Mouse (Mus musculus) layer of hippocampus, adult 18-20 months (tissue): ENCODE measurements at regions not wholly inside any gene's neighbourhood (a gene's known extent, or its start where the extent isn't known, plus 50 kb on each side); places are given as distances from the start of the nearest gene placed in this dataset.

Experiments
- DNase-seq, 2 experiments: peaks; one replicate each; pipeline ENCODE4 v3.0.0; 2022; ENCODE audit warnings: low spot score in 2 of 2

DNA sequence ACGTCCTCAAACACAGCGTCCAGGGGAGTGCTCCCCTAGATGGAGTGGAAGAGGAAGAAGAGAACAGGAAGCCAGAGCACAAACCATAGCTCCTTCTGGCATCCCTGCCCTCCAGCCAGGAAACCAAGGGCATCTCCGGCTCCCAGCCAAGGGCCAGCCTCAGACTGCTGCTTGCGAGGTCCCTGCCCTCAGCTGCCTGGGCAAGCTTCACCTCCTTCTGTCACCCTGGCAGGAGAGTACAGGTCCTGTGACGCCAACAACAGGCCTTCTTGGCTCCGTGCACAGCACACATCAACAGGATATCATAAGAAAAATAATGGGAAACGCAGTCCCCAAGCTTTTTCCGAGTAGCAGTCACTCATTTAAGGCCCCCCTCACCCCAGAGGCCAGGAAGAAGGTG is 212.9 kb upstream of the Mocs1 start:
- DNase-seq: no peak

DNA sequence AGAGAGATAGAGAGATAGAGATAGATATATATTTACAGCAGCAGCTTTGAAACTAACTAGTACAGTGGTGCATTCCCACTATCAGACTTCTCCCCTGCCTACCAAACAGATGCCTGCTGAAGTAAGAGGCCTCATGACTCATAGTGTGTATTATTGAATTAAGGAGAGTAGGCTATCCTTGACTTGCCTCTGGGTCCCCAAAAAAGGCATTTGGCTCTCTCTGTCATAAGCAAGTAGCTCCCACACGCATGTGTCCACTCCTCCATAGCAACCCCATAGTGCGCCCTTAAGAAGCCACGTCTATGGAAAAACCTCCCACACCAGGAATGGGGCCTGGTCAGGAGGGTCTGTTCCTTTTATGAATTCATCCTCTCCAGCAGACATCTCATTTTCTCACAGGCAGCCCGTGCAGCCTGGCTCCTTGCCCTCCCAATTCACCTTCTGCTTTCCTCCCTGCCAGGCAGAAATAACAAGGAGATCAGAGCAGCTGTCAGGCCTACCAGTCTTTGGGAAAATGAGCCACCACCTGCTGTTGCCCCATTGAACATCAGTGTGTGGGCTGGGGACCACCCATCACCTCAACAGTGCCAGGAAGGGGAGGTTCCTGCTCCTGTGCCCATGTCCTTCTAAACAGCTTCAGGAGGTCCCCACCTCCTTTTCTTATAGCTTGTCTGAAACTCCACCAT is 208.5 kb upstream of the Mocs1 start:
- DNase-seq: peak; percentile 54 to 84

DNA sequence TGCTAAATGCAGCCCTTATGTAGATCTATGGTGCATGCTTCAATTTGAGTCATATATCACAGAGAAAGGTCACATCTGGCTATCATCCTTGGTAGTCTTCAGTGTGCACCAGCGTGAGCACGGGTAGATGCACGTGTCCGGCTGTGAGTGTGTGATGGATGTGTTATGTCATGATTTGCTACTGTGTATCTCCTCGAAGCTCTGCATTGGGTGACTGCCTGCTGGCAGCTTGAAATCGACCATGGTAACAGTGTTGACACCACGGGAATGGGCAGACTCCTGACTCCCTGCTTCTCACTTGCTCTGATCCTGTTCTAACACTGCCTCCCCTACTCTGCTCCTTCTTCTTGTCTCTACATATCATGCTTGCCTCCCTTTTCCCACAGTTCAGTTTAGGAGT is 204.9 kb upstream of the Mocs1 start:
- DNase-seq: no peak

DNA sequence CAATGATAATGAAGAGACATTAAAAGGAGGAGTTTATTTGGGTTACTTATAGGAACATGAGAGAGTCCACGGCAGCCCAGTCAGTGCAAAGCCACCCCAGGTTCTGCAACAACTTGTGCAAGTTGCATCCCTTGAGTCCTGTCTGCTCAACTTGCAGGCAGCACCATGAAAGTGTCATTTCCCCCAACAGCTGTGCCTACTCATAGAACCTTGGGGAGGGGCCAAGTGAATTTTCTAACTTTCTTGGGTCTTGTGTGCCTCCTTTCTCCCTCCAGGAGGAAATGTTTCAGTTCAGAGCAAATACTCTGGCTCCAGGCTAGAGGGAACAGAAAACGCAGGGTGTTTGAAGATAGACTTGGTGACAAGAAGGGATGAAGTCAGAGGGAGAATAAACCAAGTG is 204.5 kb upstream of the Mocs1 start:
- DNase-seq: no peak

DNA sequence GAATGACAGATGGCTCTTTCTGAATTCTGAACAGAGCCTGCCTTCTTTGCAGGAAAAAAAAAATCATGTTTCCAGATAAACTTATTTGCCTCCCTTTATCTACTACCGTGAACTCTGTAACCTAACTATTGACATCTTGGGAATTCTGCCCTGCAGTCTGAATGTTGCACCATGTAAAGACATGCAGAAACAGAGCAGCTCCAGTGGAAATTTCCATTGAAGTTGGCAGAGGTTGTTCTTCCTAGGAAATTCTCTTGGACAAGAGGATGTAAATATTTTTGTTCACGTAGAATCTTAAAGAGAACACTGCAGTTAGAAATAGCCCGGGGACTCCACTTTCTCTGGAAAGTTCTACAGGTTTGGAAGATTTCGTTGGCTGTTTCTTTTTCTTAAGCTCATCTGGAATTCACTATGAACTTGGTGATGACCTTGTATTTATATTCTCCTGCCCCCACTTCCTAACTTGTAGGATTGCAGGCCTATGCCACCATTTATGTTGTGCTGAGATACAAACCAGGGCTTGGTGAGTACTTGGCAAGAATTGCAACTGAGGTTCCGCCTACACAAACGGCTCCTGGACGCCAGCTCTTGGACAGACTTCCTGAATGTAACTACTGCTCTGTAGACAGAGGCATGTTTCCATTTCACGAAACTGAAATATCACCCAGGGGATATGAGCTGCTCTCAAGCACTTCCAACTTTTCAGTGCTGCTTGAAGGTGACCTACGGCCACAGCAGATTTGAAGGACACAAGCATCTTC is 202.7 kb upstream of the Mocs1 start:
- DNase-seq: peak in 1 of 2 experiments; percentile 36

DNA sequence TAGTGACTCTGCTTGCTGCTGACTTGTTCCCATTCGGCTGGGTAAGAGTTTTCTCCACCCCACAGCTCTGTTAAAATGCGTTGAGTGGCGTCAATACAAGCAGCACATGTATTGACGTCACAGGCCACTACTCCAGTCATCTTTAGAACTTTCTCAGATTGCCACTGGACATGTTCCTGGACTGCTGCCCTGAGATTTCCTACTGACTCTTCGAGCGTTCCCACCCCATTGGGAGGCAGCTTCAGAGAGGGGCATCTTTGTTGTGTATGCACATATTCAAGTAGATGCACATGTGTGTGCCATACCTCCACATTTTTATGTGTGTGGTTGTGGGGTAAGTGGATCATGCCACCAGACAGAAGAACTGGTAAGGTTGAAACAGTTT is 202.2 kb upstream of the Mocs1 start:
- no peak for DNase-seq

DNA sequence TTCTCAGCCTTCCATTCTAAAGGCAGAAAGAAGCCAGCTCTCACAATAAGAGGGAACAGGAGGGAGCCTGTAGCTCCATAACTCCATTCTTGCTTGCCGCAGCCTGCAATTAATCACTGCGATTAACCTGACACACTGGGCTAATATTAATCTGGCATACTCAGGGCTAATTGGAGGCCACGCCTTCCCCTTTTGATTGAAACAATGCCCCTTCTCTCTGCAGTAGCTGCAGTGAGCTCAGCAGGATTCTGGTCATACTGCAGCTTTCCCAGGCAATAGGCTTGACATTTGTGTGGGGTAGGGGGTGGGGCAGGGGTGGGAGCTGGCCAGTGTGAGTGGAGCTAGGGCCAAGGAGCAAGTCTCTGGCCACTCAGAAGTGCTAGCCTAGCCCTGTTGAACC is 196.9 kb upstream of the Mocs1 start:
- peak in 1 of 2 experiments; percentile 9 for DNase-seq

DNA sequence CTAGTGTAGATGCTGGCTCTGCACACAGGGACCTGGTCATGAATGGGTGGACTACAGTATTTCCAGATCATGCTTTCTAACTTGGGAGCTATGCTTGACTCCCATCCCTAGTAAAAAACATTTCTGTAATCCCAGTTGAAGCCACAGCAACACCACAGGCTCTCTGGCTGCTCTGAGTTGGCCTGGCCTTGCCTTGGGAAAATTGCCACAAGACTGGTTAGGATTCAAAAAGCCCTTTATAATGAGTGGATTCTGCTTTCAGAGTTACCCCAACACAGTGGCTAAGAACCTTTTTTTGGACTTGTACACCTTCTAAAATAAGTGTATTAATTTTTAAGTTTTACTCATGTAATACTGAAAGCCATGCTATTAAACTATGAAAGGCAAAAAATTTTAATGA is 188.1 kb upstream of the Mocs1 start:
- no peak for DNase-seq

DNA sequence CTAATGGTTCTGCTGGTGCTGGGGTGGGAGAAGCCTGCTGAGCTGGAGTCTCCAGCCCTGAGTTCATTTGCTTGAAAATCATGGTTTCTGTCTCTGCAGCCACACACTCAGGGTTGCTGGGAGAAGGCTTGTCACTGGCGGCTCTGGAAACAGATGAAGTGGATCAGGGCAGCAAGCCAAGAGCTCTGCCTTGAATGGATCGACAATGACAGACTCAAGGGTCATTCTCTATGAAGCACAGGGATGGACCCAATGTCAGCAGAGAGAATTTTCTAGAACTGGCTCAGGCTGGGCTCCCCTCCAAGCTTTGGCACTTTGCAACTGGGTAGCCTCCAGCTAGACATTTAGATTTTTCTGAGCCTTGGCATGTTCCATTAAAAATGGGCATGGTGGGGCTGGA is 184.7 kb upstream of the Mocs1 start:
- peak in 1 of 2 experiments; percentile 54 for DNase-seq

DNA sequence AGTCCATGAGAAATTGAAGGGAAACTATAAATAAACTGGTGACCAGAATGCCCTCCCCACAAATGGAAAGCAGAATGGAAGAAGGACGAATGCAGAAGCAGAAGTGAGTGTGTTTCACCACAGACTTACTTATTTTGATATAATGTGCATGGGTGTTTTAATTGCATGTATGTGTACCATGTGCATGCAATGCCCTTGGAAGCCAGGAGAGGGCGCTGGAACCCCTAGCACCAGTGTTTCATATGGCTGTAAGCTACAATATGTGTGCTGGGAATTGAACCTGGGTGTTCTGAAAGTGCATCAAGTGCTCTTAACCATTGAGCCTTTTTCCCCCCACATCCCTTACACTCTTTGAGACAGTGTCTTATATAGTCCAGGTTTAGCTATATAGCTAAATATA is 183.1 kb upstream of the Mocs1 start:
- DNase-seq: no peak

DNA sequence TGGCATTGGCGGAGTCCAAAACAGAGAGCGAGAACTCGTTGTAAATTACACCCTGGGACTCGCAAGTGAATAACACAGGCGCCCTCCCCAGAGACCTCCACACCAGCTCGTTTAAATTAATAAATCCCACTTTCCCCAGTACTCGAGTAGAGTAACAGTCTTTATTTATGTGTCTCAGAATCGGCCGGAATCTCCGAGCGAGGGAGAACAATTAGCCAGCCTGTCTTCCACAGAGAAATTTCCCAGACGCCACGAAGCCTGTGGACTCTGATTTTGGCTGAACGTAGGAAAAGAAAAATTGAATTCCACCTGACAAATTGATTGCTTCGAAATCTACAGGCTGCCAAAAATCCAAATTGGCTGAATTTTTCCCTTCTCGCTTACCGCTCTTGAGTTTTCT is 180.9 kb upstream of the Mocs1 start:
- DNase-seq: no peak

DNA sequence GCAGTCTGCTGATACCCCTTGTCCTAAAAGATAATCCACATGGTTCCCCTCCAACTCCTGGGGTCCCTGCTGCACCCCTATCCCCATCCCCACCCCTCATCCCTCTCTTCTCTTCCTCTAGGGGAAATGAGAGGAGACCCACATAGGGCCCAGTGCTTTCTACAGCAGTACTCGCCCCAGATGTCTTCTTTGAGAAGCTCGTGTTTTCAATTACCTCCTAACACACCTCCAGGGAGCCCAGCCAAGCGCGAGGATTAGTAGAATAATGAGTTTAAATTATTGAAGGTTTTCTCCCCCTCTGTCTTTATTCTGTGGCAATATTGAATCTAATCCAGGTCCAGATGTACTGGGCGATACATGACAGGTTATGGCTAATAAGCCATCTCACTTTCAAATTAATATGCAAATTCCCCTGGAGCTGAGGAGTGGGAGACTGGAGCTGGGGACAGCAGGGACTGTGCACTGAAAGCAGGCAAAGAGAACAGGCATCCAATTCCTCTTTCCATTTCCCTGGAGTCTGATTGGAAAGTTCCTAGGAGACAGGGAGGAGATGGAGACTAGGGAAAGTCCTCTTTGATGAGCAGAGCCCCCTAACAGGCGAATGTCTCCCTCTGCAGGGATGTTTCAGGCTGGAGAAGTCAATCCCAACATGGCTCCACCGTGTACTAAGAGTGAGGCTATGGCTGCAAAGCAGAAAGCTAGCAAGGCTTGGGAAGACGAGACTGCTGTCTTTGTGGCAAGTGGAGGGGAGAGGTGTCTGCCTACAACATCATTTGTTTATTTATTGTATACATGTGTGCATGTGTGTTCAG is 177.2 kb upstream of the Mocs1 start:
- no peak for DNase-seq

DNA sequence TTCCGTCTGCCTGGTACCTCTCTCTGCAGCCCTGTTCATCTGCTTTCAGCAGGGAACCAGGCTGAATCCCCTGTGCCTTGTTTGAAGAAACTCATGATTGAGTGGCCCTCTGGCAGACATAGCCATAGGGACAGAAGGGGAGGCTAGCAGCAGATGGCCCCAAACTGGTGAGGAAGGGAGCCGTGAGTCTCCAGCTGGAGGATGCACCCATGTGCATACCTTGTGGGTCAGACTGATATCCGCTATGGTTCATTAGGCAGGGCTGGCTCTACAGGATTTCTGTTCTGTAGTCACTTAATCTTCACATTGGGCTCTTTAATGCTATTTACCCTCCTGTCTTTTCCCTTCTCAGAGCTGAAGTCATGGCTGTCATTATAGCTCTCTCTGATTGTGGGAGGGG is 175.9 kb upstream of the Mocs1 start:
- no peak for DNase-seq

DNA sequence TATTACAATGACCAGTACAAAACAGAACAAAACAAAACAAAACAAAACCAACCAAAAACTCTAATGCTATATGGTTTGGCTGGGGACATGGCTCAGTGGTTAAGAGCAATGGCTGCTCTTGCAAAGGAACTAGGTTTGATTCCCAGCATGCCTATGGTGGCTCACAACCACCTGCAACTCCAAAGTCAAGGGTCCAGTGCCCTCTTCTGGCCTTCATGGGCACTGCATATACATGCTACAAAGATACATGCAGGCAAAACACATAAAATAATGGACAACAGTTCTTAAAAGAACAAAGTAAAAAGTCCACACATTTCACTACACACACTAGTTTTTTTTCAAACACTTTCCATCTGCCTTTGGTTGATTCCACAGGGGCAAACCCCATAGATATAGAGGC is 169.7 kb upstream of the Mocs1 start:
- no peak for DNase-seq

DNA sequence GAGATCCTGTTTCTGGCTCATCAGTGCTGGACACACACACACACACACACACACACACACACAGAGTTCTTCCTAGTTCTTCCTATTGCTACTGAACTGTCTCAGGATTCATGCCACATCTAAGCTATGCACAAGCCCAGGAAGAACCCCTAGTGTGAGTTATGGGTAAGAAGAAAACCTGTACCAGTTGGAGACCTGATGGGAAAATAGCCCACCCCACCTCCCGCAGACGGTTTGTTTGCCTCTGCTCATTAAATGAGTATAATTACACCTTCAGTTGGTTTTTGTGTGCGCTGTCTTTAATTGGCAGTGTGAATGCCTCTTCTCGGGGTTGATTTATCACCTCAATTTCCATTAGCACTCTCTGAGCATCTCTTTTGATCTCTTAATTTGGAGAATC is 165.8 kb upstream of the Mocs1 start:
- no peak for DNase-seq

DNA sequence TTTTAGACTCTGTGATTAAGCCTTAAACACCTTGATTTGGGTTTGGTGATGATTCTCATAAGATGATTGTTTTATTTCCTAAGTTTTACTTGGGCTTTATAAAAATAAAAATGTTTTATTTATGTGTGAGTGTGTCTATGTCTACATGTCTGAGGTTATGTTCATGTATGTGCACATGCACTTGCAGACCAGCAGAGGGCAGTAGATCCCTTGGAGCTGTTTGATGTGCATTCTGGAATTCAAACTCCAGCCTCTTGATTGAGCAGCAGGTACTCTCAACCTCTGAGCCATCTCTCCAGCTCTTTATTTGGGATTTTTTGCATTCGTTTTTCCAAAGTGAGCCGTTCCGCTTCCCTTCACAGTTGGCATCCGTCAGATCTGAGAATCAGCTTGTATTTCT is 161.8 kb upstream of the Mocs1 start:
- no peak for DNase-seq

DNA sequence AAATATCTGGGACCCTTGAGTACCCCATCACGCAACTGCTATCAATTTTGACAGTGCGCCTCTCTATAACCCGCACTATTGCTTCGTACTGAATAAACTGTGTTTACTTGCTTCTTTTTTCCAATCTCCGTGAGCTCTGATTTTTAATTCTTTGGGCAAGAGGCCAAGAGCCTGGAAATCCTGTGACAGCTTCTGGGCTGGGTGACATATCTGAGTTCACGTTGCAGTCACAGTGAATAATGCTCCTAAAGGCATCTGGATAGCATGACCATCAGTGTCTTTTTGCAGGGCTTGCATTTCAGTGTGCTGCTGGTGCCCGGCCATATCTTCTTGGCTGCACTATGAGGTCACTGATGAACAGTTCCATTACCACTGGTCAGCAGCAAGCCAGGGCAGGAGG is 158.2 kb upstream of the Mocs1 start:
- DNase-seq: no peak

DNA sequence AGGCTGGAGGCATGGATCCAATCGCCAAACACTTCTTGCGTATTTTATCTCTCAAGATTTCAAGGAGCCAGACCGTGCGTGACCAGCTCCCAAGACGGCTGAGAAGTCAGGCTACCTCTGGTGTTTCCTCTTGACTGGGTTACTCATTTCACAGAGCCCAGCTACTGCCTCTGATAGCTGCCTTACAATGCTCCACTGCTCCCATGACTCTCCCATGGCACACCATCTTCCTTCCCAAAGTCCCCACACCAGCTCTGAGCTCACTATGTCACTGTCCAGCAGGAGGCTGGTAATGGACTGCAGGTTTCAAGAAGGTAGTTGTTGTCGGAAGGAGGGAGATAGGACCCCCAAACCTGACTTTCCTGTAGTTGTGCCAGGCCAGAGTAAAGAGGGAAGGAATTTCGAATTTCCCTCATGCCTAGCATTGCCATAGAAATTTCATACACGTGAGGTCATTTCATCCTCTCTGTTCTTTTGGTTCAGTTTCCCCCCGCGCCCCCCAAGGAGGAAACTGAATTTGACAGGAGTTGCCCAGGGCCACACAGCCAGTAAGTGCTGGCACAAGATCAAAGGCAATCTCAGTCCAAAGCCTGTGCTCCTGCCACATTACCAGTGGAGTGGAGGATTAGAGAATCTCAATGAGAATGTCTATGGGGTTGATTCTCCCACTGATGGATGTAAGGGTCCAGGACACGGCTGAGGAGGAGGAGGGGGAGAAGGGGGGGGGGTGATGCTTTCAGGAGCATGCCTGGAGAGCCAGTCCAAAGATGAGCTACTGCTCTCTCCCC is 155.3 kb upstream of the Mocs1 start:
- no peak for DNase-seq

DNA sequence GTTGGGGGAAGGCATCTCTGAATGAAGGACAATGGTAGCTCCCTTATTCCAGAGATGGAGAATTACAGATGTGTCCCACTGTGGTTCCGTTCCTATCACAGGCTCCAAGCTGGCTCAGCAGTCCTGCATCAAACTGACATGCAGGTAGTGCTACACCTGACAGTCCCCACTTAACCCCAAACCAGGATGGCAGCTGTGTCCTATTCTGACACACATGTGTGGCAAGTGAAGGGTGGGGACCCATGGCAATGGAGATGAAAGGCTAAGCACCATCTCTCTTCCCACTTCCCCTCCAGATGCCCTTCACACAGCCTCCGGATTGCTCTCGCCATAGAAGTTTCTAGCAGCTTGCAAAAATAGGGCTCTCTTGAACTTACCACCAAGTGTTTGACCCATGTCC is 153.2 kb upstream of the Mocs1 start:
- no peak for DNase-seq

DNA sequence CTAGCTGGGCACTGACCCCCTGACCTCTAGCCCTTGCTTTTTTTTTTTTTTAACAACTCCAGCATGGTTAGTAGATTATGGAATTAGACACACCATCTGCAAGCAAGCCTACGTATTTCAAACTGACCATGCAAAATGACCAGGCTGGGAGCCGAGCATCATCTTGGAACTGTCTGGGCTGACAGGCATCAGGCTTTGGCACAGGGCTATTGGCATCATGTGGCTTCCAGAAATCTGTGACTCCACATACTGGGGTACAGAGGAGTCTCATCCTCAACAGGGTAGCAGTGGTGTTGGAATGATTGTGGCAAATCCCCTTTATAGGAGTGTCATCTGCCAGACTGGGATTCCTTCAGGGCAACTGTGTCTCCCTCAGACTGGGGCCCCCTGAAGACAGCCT is 152.7 kb upstream of the Mocs1 start:
- DNase-seq: no peak

DNA sequence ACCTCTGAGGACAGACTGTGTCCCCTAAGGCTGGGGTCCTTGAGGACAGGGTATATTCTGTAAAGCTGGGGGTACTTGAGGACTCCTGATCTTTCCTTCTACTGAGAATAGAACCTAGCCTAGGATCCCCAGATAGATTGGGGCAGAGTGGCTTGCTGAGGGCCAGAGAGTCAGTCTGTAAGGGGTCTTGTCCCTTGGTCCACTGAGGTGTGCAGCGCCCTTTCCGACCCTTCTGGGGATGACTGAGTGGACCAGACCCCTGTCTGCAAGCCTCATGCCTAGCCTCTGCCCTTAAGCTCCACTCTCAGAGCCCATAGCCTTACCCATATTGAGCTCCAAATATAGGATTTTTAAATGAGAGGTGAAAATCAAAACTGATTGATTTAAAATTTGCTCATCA is 152.2 kb upstream of the Mocs1 start:
- no peak for DNase-seq

DNA sequence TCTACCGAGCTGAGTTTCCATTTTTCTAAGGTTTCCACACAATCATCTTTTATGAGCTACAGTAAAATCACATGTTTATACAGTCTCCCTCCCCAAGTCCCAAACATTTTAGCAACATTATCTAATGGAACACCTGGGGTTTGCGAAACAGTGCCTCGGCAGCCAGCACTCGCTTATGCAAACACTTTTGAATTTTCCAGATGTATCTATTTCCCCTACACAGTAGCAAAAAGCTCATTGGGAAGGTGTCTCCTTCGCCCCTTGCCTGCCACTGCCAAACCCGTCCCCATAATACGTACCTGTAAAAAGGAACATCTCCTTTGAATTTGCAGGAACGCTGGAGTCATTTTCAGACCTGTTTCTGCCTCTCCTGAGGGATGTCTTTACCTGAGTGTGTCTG is 149.6 kb upstream of the Mocs1 start:
- DNase-seq: no peak
